Mouse (Mus musculus) small intestine, adult 2 months (tissue): ENCODE measurements around the gene Gnaq.

Experiments
- CTCF ChIP-seq: fragments of 200-500 bp; IDR thresholded peaks from 2 replicates; pipeline ENCODE4 v1.5.1; 2012; ENCODE audit warnings: low read depth, mild to moderate bottlenecking, control low read depth, inconsistent platforms, low read length, moderate library complexity, mixed read lengths; ENCODE audit not compliant: insufficient replicate concordance, insufficient read length; ENCODE audit errors: extremely low read depth
- POLR2A ChIP-seq: fragments of 200-500 bp; IDR thresholded peaks from 2 replicates; pipeline ENCODE4 v1.6.1; 2012; ENCODE audit warnings: low read depth, mild to moderate bottlenecking, control low read depth, inconsistent platforms, low read length, moderate library complexity

GRCm38 (mm10) chr19:16383127-16383526, 250.5 kb downstream of the Gnaq start:
- TF ChIP-seq POLR2A (no peak), CTCF (no peak)
